Mouse (Mus musculus): ENCODE data around the gene Dock3.

GRCm38 (mm10) chr9:107272284-107272683, 40.6 kb upstream of the Dock3 start:
- TF ChIP-seq CTCF (IDR thresholded peaks at IDR 0.05; ENCODE audit: low read depth, low read length) (no peak), POLR2A (IDR thresholded peaks at IDR 0.05; ENCODE audit: borderline replicate concordance, low read depth, low read length) (no peak)
